Mouse (Mus musculus) lung, adult 2 months (tissue): ENCODE measurements around the gene Espnl. TPM values are rescaled to one million over a fixed set of nuclear protein-coding genes. Genes with fewer than 3 reads are reported as not detected.

ENCODE experiments used
- DNase-seq: peaks from one replicate; pipeline ENCODE4 v3.0.0; 2022
- H3K4me1 ChIP-seq: fragments of 200-500 bp; 2 replicates; pipeline ENCODE4 v1.6.1; 2011; ENCODE audit warnings: low read length; ENCODE audit not compliant: control insufficient read depth, insufficient read depth
- H3K4me3 ChIP-seq: fragments of 200-500 bp; replicated peaks from 2 replicates; pipeline ENCODE3; 2011; ENCODE audit warnings: low read depth, mild to moderate bottlenecking, control low read depth, low read length; ENCODE audit errors: extremely low read depth
- CTCF ChIP-seq: fragments of 200-500 bp; IDR thresholded peaks from 2 replicates; pipeline ENCODE4 v1.5.1; 2011; ENCODE audit warnings: mild to moderate bottlenecking, low read length, control low read depth; ENCODE audit not compliant: insufficient read depth
- POLR2A ChIP-seq: fragments of 200-500 bp; IDR thresholded peaks from 2 replicates; pipeline ENCODE4 v1.6.1; 2011; ENCODE audit warnings: low read depth, mild to moderate bottlenecking, control low read depth, low read length, borderline replicate concordance; ENCODE audit errors: extremely low read depth
- WGBS: fragments of 180-500 bp; shearing (Covaris S2); methylation state at CpG from one replicate; pipeline ENCODE4 v1.1.7; 2018; 5-methylcytosine and 5-hydroxymethylcytosine counted together
- polyA plus RNA-seq: library from polyadenylated mRNA; depleted of rRNA; stranded (reverse); fragments of >200 nt; gene quantifications from 2 replicates; pipeline ENCODE4 v1.2.3, GENCODE M21; 2012

The Espnl gene
- polyA plus RNA-seq, 1 experiment, result 0.11 TPM

DNA sequence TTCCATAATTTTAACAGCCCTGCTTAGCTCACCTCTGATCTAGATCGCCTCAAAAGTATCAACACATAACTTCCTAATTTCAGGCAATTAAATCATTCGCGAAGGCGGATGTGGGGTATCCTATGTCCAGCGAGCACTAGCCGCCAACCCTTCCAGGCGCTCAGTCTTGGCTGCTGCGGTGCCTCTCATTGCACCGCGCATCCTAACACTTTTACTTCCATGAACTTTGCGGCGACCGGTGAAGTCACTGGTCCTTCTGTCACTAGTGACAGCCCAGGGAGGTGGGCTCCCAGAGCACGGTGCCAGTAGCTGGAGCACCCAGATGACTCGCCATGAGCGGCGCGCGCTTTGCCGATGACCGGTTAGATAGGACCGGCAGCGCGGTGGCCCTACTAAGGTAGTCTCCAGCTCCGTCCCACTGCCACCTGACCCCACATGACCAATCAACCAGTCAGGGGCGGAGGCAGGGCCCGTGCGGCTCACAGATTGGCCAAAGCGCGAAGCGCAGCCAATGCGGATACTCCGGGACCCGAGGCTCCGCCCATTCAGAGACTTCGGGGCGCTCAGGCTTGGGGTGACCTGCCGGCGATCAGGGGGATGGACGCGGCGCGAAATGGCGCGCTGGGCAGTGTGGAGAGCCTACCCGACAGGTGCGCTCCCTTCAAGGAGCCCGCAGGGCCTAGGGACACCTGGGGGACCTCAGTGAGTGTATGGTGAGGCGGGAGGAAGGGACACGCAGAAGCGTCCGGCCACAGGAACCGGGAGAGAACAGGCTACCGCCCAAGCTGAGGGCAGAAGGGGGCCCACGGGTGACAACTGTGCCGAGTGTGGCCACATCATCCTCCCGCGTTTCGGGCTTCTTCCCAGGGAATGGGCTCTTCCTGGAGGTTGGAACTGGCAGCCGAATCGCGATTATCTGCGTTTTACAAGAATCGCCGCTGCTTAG, 23.8 kb upstream of the Espnl start, which contains the start of gene Scly:
Gene Scly, plus strand, starts transcription at position 540 of the 946 bp plus-strand sequence.
- H3K4me1 ChIP-seq, result peaks cover 3% of the 10 kb centered on the region; the same call in 1 of the 2 replicates
- 2% methylated on average over 62 of the region's 65 CpGs for WGBS
- peak; percentile 92 for DNase-seq
- no peak for TF ChIP-seq CTCF
- TF ChIP-seq POLR2A, result peak; percentile 65
- H3K4me3 ChIP-seq, result peak within 1 kb of the TSS; percentile 86

DNA sequence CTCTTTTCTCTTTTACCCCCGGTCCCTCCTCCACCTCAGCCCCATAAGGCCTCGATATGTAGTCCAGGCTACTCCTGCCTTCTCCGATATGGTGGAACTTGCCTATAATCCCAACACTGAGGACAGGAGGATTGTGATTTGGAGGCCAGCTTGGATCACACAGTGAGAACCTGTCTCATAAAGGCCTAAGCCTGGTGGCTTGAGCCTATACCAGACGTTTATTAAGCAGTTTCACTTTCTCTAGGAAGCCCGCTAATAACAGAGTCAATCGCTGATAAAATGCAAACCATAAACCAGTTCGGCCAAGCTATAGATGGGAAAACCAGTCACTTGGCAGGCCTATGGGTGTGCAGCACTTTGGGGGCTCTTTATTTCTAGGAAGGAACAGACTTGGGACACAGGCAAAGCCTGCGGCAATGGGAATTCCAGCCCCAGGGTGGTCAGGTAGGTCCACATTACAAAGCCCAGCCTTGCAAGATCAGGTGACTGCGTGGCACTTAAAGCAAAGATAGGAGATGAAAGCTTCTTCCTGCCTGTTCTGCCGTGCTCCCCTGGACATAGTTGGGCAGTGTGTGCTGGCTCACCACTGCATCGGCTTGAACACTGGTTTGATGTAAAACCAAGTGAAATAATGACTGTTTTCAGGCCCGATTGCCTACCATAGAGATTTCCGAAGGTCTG, 22.7 kb upstream of the Espnl start:
- peak; percentile 11 for DNase-seq
- WGBS, result 59% methylated on average over 13 of the region's 13 CpGs
- Histone ChIP-seq H3K4me1 (peaks cover 3% of the 10 kb centered on the region; the same call in 1 of the 2 replicates), H3K4me3 (peak overlapping the region; percentile 86)
- TF ChIP-seq POLR2A (no peak), CTCF (no peak)

DNA sequence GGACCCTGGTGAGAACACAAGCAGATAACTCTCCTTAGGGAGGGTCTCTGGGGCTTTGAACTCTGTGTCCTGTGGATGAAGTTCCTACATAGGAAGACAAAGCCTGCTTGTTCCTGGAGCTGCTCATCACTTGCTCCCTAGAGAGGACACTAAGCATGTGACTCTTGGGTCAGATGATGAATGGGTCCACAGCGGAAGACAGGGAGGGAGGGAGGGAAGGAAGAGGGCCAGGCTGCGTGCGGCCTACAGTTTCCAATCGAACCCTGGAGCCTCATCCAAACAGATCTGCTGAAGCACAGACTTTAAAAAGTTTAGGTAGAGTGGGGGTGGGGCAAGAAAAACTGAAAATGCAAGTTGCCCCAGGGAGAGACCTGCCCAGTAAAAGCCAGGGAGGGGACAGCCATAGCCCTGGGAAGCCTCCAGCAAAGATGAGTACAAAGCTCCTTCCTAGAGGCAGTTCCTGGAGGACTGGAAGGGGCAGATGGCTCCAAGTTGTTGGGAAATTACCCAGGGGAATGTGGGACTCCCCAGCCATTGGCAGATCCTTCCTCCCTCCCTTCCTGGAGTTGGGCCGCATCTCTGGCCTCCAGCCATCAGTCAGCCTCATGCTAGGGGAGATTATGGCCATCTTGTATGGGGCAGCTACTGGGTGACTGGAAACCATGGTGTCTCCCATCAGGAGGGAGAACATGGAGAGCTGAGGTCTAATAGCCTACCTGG, 22.0 kb upstream of the Espnl start:
- TF ChIP-seq POLR2A, result 0 out of 2 replicates have a peak, but pooled peaks have one; percentile 20
- no peak for TF ChIP-seq CTCF
- Histone ChIP-seq H3K4me1 (peaks cover 3% of the 10 kb centered on the region; the same call in 1 of the 2 replicates), H3K4me3 (no peak overlapping the region)
- DNase-seq, result no peak
- WGBS, result 50% methylated on average over 5 of the region's 5 CpGs

DNA sequence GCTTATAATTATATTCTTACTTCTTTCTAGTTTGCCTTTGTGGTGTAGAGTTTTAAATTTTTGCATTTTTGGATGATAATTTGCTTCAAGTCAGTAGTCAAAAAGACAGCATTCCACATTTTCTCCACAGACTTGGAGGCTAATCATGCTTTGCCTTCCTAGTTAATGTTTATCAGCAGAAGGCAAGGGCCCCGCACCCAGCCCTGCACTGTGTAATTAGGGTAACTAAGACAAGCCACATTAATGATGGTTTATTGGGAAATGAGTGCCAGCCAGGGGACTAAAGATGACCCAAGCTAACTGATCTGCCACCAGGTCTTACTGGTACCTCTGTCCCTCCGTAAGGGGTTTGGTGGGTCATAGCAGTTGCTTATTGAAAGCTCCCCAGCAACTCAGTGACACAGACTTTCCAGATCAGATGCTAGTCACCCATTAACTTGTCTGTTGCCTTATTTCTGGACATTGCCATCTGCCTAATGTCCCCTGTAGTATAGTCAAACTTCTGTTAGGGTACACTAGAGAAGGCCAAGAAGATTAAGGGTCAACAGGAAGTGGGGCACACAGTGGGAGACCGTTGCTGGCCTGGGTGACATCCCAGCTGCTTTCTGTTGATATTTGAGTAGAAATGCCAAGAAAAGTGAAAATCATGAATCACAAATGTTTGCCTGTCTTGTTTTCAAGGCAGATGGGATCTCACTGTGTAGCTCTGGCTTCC, 20.5 kb upstream of the Espnl start:
- WGBS, result 68% methylated on average over 3 of the region's 3 CpGs
- DNase-seq, result no peak
- Histone ChIP-seq H3K4me1 (peaks cover 3% of the 10 kb centered on the region; the same call in 1 of the 2 replicates), H3K4me3 (no peak overlapping the region)
- no peak for TF ChIP-seq POLR2A
- no peak for TF ChIP-seq CTCF

DNA sequence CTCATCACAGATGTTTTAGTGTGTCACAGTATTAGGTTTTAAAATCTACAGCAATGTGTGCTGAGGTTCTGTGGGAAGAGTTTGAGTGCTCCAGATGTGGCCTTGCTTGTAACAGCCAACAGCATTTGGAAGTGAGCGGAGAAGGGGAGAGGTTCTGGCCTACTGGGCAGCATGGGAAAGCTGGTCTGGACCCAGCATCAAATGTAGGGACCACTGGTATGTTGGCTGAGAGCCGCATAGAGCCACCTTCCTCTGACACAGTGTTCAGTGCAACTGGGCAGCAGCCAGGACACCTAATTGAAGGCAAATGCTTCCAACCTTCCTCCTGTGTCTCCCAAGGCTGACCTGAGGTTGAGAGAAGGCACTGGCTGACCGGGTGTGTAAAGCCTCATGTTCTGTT, 19.9 kb upstream of the Espnl start:
- H3K4me3 ChIP-seq, result no peak overlapping the region
- no peak for DNase-seq
- 77% methylated on average over 3 of the region's 3 CpGs for WGBS
- TF ChIP-seq POLR2A (no peak), CTCF (no peak)
- peaks cover 3% of the 10 kb centered on the region; the same call in 1 of the 2 replicates for H3K4me1 ChIP-seq

DNA sequence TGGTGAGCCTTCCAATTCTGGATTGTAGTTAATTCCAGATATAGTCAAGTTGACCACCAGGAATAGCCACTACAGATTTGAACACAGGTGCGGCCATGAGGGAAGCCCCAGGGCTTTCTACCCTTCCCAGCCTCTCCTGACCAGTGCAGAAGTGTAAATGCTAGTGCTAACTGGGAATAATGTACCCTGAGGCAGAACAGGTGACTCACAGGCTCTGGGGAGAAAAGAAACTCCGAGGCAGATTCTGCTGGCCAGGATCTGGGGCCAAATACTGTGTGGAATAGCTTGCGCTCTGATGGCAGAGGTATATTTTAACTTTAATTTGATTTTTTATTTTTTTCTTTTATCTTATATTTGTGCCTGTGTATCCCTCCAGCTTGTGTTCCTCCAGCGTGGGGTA, 17.3 kb upstream of the Espnl start:
- Histone ChIP-seq H3K4me3 (no peak overlapping the region), H3K4me1 (no peaks in the 10 kb centered on the region; the same call in 1 of the 2 replicates)
- no peak for TF ChIP-seq CTCF
- no peak for DNase-seq
- 92% methylated on average over 4 of the region's 4 CpGs for WGBS

DNA sequence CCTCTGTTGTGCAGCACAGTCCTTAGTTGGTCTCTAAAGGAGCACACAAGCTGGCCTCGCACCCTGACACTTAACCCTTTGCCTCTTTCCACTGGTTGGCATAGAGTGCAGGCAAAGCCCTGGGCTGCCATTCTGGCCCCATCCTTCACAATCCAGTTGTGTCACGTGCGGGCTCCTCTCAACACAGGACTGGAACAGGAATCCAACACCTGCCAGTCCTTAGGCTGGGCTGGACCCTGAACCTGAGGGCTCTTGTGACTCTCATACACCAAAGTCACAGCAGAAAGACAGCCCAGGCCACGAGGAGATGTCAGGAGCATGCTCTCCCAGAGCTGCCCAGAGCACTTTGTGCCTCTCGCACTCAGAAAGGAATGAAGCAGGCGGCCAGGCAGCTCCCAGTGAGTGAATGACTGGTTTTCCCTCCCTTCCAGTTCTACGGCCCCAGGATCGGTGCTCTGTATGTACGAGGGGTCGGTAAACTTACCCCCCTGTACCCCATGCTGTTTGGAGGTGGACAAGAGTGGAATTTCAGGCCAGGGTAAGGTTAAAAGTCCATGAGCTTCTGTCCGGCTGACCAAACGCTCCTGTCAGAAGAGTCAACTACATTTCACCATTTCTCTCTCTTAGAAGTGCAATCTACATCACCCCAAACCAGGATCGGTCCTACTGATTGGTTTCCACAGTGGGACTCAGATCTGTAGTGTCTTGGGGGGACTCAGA, 12.3 kb upstream of the Espnl start:
- TF ChIP-seq CTCF (no peak), POLR2A (no peak)
- H3K4me1 ChIP-seq, result no peaks in the 10 kb centered on the region
- DNase-seq, result no peak
- H3K4me3 ChIP-seq, result no peak overlapping the region
- WGBS, result 91% methylated on average over 13 of the region's 13 CpGs

DNA sequence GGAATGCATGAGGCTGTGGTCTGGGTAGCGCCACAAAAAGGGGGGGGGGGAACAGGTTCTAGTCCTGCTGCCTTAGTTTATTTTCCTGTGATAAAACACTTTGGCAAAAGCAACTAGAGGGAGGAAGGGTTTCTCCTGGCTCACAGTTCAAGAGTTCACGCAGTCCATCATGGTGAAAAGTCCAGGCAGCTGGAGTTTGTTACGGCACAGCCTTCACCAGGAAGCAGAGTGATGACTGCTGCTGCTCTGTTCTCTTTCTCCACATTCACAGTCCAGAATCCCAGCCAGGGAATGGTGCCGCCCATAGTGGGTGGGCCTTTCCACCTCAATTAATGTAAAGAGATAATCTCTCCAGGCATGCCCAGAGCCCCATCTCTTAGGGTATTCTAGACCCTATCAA, 9.6 kb upstream of the Espnl start:
- TF ChIP-seq CTCF, result no peak
- TF ChIP-seq POLR2A, result no peak
- 83% methylated on average over 4 of the region's 4 CpGs for WGBS

DNA sequence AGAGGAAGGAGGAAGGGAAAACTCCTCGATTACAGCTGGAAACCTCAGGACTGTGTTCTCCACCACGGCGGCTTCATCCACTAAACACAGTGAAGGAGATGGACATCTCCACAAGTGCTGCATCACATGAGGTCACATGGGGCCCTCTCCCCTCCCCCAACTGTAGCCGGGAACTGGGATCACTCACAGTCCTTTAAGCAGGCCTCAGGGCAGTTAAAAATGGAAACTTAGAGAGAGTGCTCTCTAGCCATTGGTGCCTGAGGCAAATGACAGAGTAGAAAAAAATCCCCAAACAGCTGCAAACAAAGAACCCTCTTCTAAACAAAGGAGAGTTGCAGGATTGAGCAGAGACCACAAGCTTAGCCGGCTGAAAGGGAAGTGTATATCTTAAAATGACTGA, 8.6 kb upstream of the Espnl start:
- TF ChIP-seq POLR2A (no peak), CTCF (no peak)
- no peak for DNase-seq
- no peak overlapping the region for H3K4me3 ChIP-seq
- WGBS, result 41% methylated on average over 5 of the region's 5 CpGs
- H3K4me1 ChIP-seq, result no peaks in the 10 kb centered on the region

More for the DNA sequence above, 9.6 kb upstream of the Espnl start:
- no peak for DNase-seq
- H3K4me3 ChIP-seq, result no peak overlapping the region
- H3K4me1 ChIP-seq, result no peaks in the 10 kb centered on the region
